Mouse (Mus musculus): ENCODE data around the gene Cyp2d34. TPM values are rescaled to one million over a fixed set of nuclear protein-coding genes. Genes with fewer than 3 reads are reported as not detected.

Cyp2d34 gene
- total and polyA plus RNA-seq, 3 experiments: not detected

DNA sequence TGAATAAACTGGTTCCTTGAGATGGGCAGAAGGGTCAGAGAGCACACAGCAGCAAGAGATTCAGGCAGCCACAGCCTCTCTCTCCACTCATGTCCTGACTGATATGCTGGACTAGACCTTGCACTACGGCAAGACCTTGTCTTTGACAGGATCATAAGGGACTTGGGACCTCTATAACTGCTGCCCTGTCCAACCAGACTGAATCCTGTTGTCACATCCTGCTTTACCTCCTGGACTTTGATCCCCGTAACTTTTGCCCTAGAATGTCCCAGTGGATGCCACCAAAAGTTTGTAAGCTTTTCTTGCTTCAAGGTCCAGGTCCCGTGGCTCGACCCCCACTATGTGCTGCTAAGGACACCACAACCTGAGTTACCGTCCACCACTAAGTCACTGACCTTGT, 20.6 kb upstream of the Cyp2d34 start:
- Histone ChIP-seq H3K9ac (ENCODE audit: low read depth, low read length) (no peak overlapping the region), H3K79me2 (replicated peaks; ENCODE audit: control insufficient read depth, insufficient read depth, low read length) (no peaks in the 10 kb centered on the region), H3K4me1 (ENCODE audit: control insufficient read depth, insufficient read depth, low read length) (no peaks in the 10 kb centered on the region), H3K4me3 (no peak overlapping the region), H3K27ac (no peak overlapping the region), H3K27me3 (ENCODE audit: control insufficient read depth, insufficient read depth, low read length) (no peaks in the 10 kb centered on the region), H3K36me3 (ENCODE audit: control insufficient read depth, insufficient read depth, low read length) (no peaks in the 10 kb centered on the region)
- 65% methylated on average over 5 of the region's 5 CpGs for WGBS
- intact Hi-C loops (cut with DNase I): no loop called here
- no peak for DNase-seq
- TF ChIP-seq POLR2A (IDR thresholded peaks at IDR 0.05; ENCODE audit: insufficient read depth, low read depth, low read length): no peak
- TF ChIP-seq CTCF (IDR thresholded peaks at IDR 0.05): no peak
- no peak for TF ChIP-seq EP300 (IDR thresholded peaks at IDR 0.05; ENCODE audit: insufficient read depth, low read depth, low read length)

- no peak for DNase-seq
- H3K79me2 ChIP-seq (replicated peaks; ENCODE audit: control insufficient read depth, insufficient read depth, low read length): no peaks in the 10 kb centered on the region
- no peak overlapping the region for H3K27ac ChIP-seq
- intact Hi-C loops (cut with DNase I): no loop called here
- 79% methylated on average over 7 of the region's 7 CpGs for WGBS
- H3K4me3 ChIP-seq: no peak overlapping the region
- H3K36me3 ChIP-seq (ENCODE audit: control insufficient read depth, insufficient read depth, low read length): no peaks in the 10 kb centered on the region
- no peak for TF ChIP-seq CTCF (IDR thresholded peaks at IDR 0.05)
- TF ChIP-seq EP300 (IDR thresholded peaks at IDR 0.05; ENCODE audit: insufficient read depth, low read depth, low read length): no peak
- TF ChIP-seq POLR2A (IDR thresholded peaks at IDR 0.05; ENCODE audit: insufficient read depth, low read depth, low read length): no peak
- H3K4me1 ChIP-seq (ENCODE audit: control insufficient read depth, insufficient read depth, low read length): no peaks in the 10 kb centered on the region
- no peak overlapping the region for H3K9ac ChIP-seq (ENCODE audit: low read depth, low read length)
- H3K27me3 ChIP-seq (ENCODE audit: control insufficient read depth, insufficient read depth, low read length): no peaks in the 10 kb centered on the region
These were observed 19.5 kb upstream of the Cyp2d34 start for GRCm38 (mm10) chr15:82640201-82640600.

DNA sequence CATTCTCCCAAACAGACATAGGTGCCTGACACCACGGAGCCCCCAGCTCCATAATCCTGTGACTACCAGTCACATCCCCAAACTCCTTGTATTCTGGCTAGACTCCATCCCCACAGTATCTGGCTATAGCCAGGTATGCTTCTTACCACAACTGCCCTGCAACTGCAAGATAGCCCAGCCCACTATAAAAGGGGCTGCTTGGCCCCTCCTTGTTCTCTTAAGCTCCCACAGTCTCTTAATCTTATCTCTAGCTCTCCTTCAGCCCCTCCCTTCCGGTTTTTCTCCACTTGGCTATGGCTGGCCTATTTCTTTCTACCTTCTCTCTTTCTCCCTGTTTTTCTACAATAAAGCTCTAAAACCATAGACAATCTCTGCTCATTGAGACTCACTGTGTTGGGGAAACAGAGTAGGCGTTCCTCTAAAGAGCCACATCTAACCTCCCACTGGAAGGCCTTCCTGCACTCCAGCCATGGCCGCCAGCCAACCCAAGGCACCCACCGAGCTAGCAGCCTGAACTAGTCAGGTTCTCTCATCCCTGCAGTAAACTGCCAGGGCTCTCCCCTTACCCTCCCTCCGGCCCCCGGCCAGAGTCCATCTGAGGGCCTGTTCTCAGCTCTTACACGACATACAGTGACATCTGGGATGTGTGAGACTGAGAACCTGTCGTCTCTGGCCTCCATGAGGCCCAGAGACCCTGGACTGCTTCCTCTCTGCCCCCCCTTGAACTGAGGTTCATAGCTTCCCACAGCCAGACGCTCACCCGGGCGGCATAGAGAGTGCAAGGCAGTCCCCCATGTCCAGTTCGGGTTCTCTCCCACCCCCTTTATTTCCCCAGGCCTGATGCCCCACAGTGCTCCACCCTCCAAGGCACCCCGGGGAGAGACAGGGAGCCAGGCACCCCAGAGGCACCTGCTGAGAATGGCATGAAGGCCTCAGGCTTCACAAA, 16.7 kb upstream of the Cyp2d34 start:
- no peaks in the 10 kb centered on the region for H3K36me3 ChIP-seq (ENCODE audit: control insufficient read depth, insufficient read depth, low read length)
- H3K4me3 ChIP-seq: no peak overlapping the region
- H3K9ac ChIP-seq (ENCODE audit: low read depth, low read length): no peak overlapping the region
- TF ChIP-seq EP300 (IDR thresholded peaks at IDR 0.05; ENCODE audit: insufficient read depth, low read depth, low read length): no peak
- no peak for TF ChIP-seq CTCF (IDR thresholded peaks at IDR 0.05)
- TF ChIP-seq POLR2A (IDR thresholded peaks at IDR 0.05; ENCODE audit: insufficient read depth, low read depth, low read length): no peak
- H3K79me2 ChIP-seq (replicated peaks; ENCODE audit: control insufficient read depth, insufficient read depth, low read length): no peaks in the 10 kb centered on the region
- intact Hi-C loops (cut with DNase I): no loop called here
- no peaks in the 10 kb centered on the region for H3K27me3 ChIP-seq (ENCODE audit: control insufficient read depth, insufficient read depth, low read length)
- no peaks in the 10 kb centered on the region for H3K4me1 ChIP-seq (ENCODE audit: control insufficient read depth, insufficient read depth, low read length)
- H3K27ac ChIP-seq: no peak overlapping the region
- no peak for DNase-seq
- 65% methylated on average over 14 of the region's 14 CpGs for WGBS

DNA sequence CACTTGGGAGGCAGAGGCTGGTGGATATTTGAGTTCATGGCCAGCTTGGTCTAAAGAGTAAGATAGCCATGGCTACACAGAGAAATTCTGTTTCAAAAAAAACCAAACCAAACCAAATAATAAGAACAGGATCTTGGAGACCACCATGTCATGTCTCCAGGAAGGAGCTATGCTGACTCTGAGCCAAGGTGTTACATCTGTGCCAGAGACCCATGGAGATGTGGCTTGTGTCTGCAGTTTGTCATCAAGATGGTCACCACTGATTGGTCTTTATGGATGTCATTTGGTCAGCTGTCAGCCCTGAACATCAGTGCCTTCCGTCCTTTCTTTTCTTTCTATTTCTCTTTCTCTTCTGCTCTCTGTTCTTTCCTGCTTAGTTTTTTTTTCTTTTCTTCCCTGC, 14.2 kb upstream of the Cyp2d34 start:
- H3K79me2 ChIP-seq (replicated peaks; ENCODE audit: control insufficient read depth, insufficient read depth, low read length): no peaks in the 10 kb centered on the region
- H3K9ac ChIP-seq (ENCODE audit: low read depth, low read length): no peak overlapping the region
- DNase-seq: no peak
- H3K27me3 ChIP-seq (ENCODE audit: control insufficient read depth, insufficient read depth, low read length): no peaks in the 10 kb centered on the region
- intact Hi-C loops (cut with DNase I): no loop called here
- H3K4me1 ChIP-seq (ENCODE audit: control insufficient read depth, insufficient read depth, low read length): no peaks in the 10 kb centered on the region
- H3K4me3 ChIP-seq: no peak overlapping the region
- no peaks in the 10 kb centered on the region for H3K36me3 ChIP-seq (ENCODE audit: control insufficient read depth, insufficient read depth, low read length)
- WGBS: 84% methylated on average over 1 of the region's 1 CpGs
- no peak overlapping the region for H3K27ac ChIP-seq
- TF ChIP-seq POLR2A (IDR thresholded peaks at IDR 0.05; ENCODE audit: insufficient read depth, low read depth, low read length): no peak
- TF ChIP-seq EP300 (IDR thresholded peaks at IDR 0.05; ENCODE audit: insufficient read depth, low read depth, low read length): no peak
- TF ChIP-seq CTCF (IDR thresholded peaks at IDR 0.05): no peak

DNA sequence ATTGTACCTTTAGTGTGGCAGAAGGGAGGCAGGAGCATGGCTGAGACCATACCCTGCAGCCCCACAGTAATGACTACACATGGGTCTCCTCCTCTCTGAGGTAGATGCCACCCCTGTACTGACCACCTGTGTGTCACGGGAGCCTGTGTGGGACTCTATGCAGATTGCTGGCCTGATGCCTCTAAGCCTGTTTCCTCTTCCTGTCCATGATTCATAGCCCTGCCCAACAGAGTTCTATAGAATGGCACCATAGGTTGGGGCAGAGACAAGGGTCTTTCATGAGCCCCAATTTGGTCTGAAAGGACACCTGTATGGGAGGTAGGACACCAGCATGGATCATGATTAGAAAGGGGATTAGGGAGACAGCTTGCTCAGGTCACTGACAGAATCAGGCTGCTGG, 1.2 kb upstream of the Cyp2d34 start:
- TF ChIP-seq CTCF (IDR thresholded peaks at IDR 0.05): no peak
- TF ChIP-seq EP300 (IDR thresholded peaks at IDR 0.05; ENCODE audit: insufficient read depth, low read depth, low read length): no peak
- TF ChIP-seq POLR2A (IDR thresholded peaks at IDR 0.05; ENCODE audit: insufficient read depth, low read depth, low read length): no peak
- Histone ChIP-seq H3K4me3 (no peak overlapping the region), H3K27ac (no peak overlapping the region), H3K36me3 (ENCODE audit: control insufficient read depth, insufficient read depth, low read length) (no peaks in the 10 kb centered on the region), H3K9ac (ENCODE audit: low read depth, low read length) (no peak overlapping the region), H3K79me2 (replicated peaks; ENCODE audit: control insufficient read depth, insufficient read depth, low read length) (no peaks in the 10 kb centered on the region), H3K4me1 (ENCODE audit: control insufficient read depth, insufficient read depth, low read length) (no peaks in the 10 kb centered on the region), H3K27me3 (ENCODE audit: control insufficient read depth, insufficient read depth, low read length) (no peaks in the 10 kb centered on the region)
- intact Hi-C loops (cut with DNase I): no loop called here
- no peak for DNase-seq
- 39% methylated on average over 1 of the region's 1 CpGs for WGBS

DNA sequence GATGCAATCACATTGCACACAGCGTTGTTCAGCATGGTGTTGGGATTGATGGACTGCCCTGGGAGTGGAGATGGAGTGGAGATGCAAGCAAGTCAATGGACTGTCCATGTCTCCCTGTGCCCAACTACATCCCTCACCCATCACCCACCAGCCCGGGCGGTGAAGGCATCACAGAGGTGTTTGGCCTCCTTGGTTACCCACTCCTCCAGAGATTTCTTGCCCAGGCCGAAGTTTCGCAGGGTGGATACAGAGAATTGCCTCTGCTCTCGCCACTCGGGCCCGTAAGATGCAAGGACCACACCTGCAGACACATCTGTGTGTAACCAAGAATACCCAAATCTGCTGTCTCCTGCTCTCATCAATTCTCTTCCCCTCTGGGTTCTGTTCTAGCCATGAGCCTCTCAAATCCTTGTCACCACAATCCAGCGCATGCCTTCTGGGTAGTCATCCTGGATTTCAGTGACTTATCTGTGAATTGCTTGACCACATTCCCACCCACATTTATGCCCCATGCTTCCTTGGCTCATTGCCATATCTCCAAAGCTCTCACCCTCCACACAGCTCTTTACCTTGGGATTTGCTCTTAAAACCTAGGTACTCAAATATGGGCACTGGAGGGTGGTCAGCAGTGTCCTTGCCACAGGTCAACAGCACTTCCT, 2.3 kb downstream of the Cyp2d34 start:
- H3K9ac ChIP-seq (ENCODE audit: low read depth, low read length): no peak overlapping the region
- H3K36me3 ChIP-seq (ENCODE audit: control insufficient read depth, insufficient read depth, low read length): no peaks in the 10 kb centered on the region
- TF ChIP-seq POLR2A (IDR thresholded peaks at IDR 0.05; ENCODE audit: insufficient read depth, low read depth, low read length): no peak
- TF ChIP-seq EP300 (IDR thresholded peaks at IDR 0.05; ENCODE audit: insufficient read depth, low read depth, low read length): no peak
- no peak for TF ChIP-seq CTCF (IDR thresholded peaks at IDR 0.05)
- WGBS: 92% methylated on average over 9 of the region's 9 CpGs
- H3K27me3 ChIP-seq (ENCODE audit: control insufficient read depth, insufficient read depth, low read length): no peaks in the 10 kb centered on the region
- H3K79me2 ChIP-seq (replicated peaks; ENCODE audit: control insufficient read depth, insufficient read depth, low read length): no peaks in the 10 kb centered on the region
- no peak for DNase-seq
- intact Hi-C loops (cut with DNase I): no loop called here
- no peak overlapping the region for H3K27ac ChIP-seq
- no peak overlapping the region for H3K4me3 ChIP-seq
- no peaks in the 10 kb centered on the region for H3K4me1 ChIP-seq (ENCODE audit: control insufficient read depth, insufficient read depth, low read length)
